Mouse (Mus musculus) liver, postnatal 0 days (tissue): ENCODE data around the gene Gcc2.
"Not testable (repeated sequence)": the region's sequence is repeated elsewhere in the genome, so short reads cannot be mapped to it uniquely, and the experiment has no call there.

Source experiments
- CTCF ChIP-seq: sonication (generic); IDR thresholded peaks from 2 replicates; pipeline ENCODE4 v1.5.1; 2016; ENCODE audit warnings: antibody characterized with exemption, low read depth
- EP300 ChIP-seq: IDR thresholded peaks from 2 replicates; pipeline ENCODE4 v1.6.1; 2016; ENCODE audit warnings: antibody characterized with exemption, low read depth, mild to moderate bottlenecking

- not testable (repeated sequence) for TF ChIP-seq EP300, CTCF
Observed at GRCm38 (mm10) chr10:58327836-58328235, 72.5 kb downstream of the Gcc2 start.
